Mouse (Mus musculus) mature B cell (primary cell): ENCODE measurements around the gene Mdh1b.

Source experiments
- in situ Hi-C: fragments of 300-500 bp; cut with MboI; formaldehyde crosslinking; loops from 2 replicates; pipeline ENCODE4 v1.14.3; 2019

Mdh1b gene

GRCm38 (mm10) chr1:63659591-63659990 is 70.5 kb downstream of the Mdh1b start:
- in situ Hi-C loops: loop anchor here (25.0 kb wide), 2 partner anchors 1053 to 1328 kb away; no protein-coding TSS in a partner anchor

- in situ Hi-C loops: loop anchor here (25.0 kb wide), 2 partner anchors 1054 to 1329 kb away; no protein-coding TSS in a partner anchor
Measured at GRCm38 (mm10) chr1:63658016-63658415, 72.1 kb downstream of the Mdh1b start.
